Mouse (Mus musculus): ENCODE data around the gene Amotl1. TPM values are rescaled to one million over a fixed set of nuclear protein-coding genes. Genes with fewer than 3 reads are reported as not detected.

The Amotl1 gene
- polyA plus RNA-seq, 1 experiment from 2014 or later = 29.6 TPM

DNA sequence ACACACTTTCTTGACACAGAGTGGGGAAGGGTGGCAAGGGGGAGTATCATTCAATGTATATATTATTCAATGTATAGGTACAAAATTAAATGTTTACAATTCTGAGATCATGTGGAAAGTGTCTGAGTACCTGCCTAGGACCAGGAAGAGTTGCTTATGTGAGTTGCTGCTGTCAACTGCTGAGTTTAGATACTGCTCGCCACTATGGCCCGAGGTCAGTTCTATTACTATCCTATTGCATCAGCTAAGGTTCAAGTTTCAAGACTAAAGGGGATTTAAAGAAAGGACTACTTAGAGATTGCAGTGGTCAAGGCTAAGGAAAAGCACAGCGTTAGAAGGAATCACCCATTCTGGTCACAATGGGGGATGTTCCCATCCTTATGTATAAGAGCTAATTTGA lies 18.9 kb downstream of the Amotl1 start:
- DNase-seq (no peak), ATAC-seq (ENCODE audit: insufficient read depth) (no peak)
- Histone ChIP-seq H3K9me3 (ENCODE audit: low read depth, low read length) (no peaks in the 10 kb centered on the region), H3K4me3 (ENCODE audit: low read depth, low read length) (no peak overlapping the region), H3K27ac (ENCODE audit: low read depth) (no peak overlapping the region), H3K4me2 (no peak overlapping the region), H3K9ac (no peak overlapping the region), H3K27me3 (ENCODE audit: insufficient read depth, low read length) (no peaks in the 10 kb centered on the region), H3K4me1 (ENCODE audit: insufficient read depth) (peaks cover 7% of the 10 kb centered on the region), H3K36me3 (ENCODE audit: insufficient read depth) (no peaks in the 10 kb centered on the region)
- no peak for TF ChIP-seq CTCF (IDR thresholded peaks at IDR 0.05; ENCODE audit: low read depth)
- WGBS = 80% methylated on average over 3 of the region's 3 CpGs

GRCm38 (mm10) chr9:14625024-14625423 lies 19.8 kb downstream of the Amotl1 start:
- H3K9me3 ChIP-seq (ENCODE audit: low read depth, low read length) = no peaks in the 10 kb centered on the region
- no peak overlapping the region for H3K9ac ChIP-seq
- H3K27me3 ChIP-seq (ENCODE audit: insufficient read depth, low read length) = no peaks in the 10 kb centered on the region
- H3K4me2 ChIP-seq = no peak overlapping the region
- no peak for TF ChIP-seq CTCF (IDR thresholded peaks at IDR 0.05; ENCODE audit: low read depth)
- H3K36me3 ChIP-seq (ENCODE audit: insufficient read depth) = no peaks in the 10 kb centered on the region
- WGBS = 39% methylated on average over 3 of the region's 3 CpGs
- ATAC-seq (ENCODE audit: insufficient read depth) (no peak), DNase-seq (peak; percentile 38)
- H3K27ac ChIP-seq (ENCODE audit: low read depth) = no peak overlapping the region
- H3K4me3 ChIP-seq (ENCODE audit: low read depth, low read length) = no peak overlapping the region
- peaks cover 7% of the 10 kb centered on the region for H3K4me1 ChIP-seq (ENCODE audit: insufficient read depth)

GRCm38 (mm10) chr9:14623928-14624327 lies 20.9 kb downstream of the Amotl1 start:
- ATAC-seq (ENCODE audit: insufficient read depth) = peak; percentile 42; the same call in 1 of the 2 replicates

DNA sequence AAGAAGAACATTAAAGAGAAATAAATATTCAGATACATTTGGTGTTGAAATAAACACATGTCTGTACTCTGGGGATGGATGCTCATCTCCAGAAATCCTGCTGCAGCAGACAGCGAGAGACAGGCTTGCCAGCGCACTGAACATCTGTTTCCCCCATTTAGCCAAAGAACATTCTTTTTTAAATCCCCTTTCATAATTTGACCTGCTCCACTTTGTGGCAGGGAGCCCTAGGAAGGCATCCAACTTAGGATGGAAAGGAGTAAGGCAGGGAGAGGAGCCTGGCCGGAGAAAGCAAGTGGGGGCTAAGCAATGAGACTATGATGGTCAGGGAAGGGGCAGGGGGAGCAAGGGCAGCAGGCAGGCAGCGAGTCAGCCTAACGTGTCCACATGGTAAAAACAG lies 21.6 kb downstream of the Amotl1 start:
- ATAC-seq (ENCODE audit: insufficient read depth) (0 out of 2 replicates have a peak, but pooled peaks have one; percentile 9), DNase-seq (no peak)
- no peak for TF ChIP-seq CTCF (IDR thresholded peaks at IDR 0.05; ENCODE audit: low read depth)

More at GRCm38 (mm10) chr9:14623928-14624327, 20.9 kb downstream of the Amotl1 start:
- DNase-seq = peak; percentile 44
- H3K27me3 ChIP-seq (ENCODE audit: insufficient read depth, low read length) = no peaks in the 10 kb centered on the region
- H3K9ac ChIP-seq = no peak overlapping the region
- no peak overlapping the region for H3K4me2 ChIP-seq
- no peak for TF ChIP-seq CTCF (IDR thresholded peaks at IDR 0.05; ENCODE audit: low read depth)
- no peaks in the 10 kb centered on the region for H3K36me3 ChIP-seq (ENCODE audit: insufficient read depth)
- H3K4me1 ChIP-seq (ENCODE audit: insufficient read depth) = peaks cover 7% of the 10 kb centered on the region
- H3K27ac ChIP-seq (ENCODE audit: low read depth) = no peak overlapping the region
- H3K9me3 ChIP-seq (ENCODE audit: low read depth, low read length) = no peaks in the 10 kb centered on the region
- no peak overlapping the region for H3K4me3 ChIP-seq (ENCODE audit: low read depth, low read length)
- 36% methylated on average over 4 of the region's 4 CpGs for WGBS

GRCm38 (mm10) chr9:14622848-14623247 lies 22.0 kb downstream of the Amotl1 start:
- no peak for TF ChIP-seq CTCF (IDR thresholded peaks at IDR 0.05; ENCODE audit: low read depth)
- no peak overlapping the region for H3K27ac ChIP-seq (ENCODE audit: low read depth)
- H3K36me3 ChIP-seq (ENCODE audit: insufficient read depth) = no peaks in the 10 kb centered on the region
- no peak overlapping the region for H3K4me2 ChIP-seq
- H3K4me3 ChIP-seq (ENCODE audit: low read depth, low read length) = no peak overlapping the region
- peaks cover 7% of the 10 kb centered on the region for H3K4me1 ChIP-seq (ENCODE audit: insufficient read depth)
- DNase-seq (no peak), ATAC-seq (ENCODE audit: insufficient read depth) (0 out of 2 replicates have a peak, but pooled peaks have one; percentile 53)
- H3K9ac ChIP-seq = no peak overlapping the region
- no peaks in the 10 kb centered on the region for H3K27me3 ChIP-seq (ENCODE audit: insufficient read depth, low read length)
- WGBS = 42% methylated on average over 3 of the region's 3 CpGs
- no peaks in the 10 kb centered on the region for H3K9me3 ChIP-seq (ENCODE audit: low read depth, low read length)

More for the DNA sequence above, 21.6 kb downstream of the Amotl1 start:
- Histone ChIP-seq H3K4me1 (ENCODE audit: insufficient read depth) (peaks cover 7% of the 10 kb centered on the region), H3K27me3 (ENCODE audit: insufficient read depth, low read length) (no peaks in the 10 kb centered on the region), H3K36me3 (ENCODE audit: insufficient read depth) (no peaks in the 10 kb centered on the region), H3K9me3 (ENCODE audit: low read depth, low read length) (no peaks in the 10 kb centered on the region), H3K27ac (ENCODE audit: low read depth) (no peak overlapping the region), H3K9ac (no peak overlapping the region; the same call in 1 of the 2 replicates), H3K4me2 (no peak overlapping the region), H3K4me3 (ENCODE audit: low read depth, low read length) (no peak overlapping the region)
- WGBS = 16% methylated on average over 5 of the region's 5 CpGs

- no peak overlapping the region for H3K4me3 ChIP-seq (ENCODE audit: low read depth, low read length)
- H3K27ac ChIP-seq (ENCODE audit: low read depth) = no peak overlapping the region
- no peak overlapping the region for H3K9ac ChIP-seq
- H3K4me2 ChIP-seq = no peak overlapping the region
- no peak for TF ChIP-seq CTCF (IDR thresholded peaks at IDR 0.05; ENCODE audit: low read depth)
- 67% methylated on average over 5 of the region's 5 CpGs for WGBS
- DNase-seq (no peak), ATAC-seq (ENCODE audit: insufficient read depth) (no peak)
- no peaks in the 10 kb centered on the region for H3K36me3 ChIP-seq (ENCODE audit: insufficient read depth)
- H3K4me1 ChIP-seq (ENCODE audit: insufficient read depth) = peaks cover 9% of the 10 kb centered on the region
- no peaks in the 10 kb centered on the region for H3K27me3 ChIP-seq (ENCODE audit: insufficient read depth, low read length)
- no peaks in the 10 kb centered on the region for H3K9me3 ChIP-seq (ENCODE audit: low read depth, low read length)
Observed at GRCm38 (mm10) chr9:14620107-14620506, 24.7 kb downstream of the Amotl1 start.

DNA sequence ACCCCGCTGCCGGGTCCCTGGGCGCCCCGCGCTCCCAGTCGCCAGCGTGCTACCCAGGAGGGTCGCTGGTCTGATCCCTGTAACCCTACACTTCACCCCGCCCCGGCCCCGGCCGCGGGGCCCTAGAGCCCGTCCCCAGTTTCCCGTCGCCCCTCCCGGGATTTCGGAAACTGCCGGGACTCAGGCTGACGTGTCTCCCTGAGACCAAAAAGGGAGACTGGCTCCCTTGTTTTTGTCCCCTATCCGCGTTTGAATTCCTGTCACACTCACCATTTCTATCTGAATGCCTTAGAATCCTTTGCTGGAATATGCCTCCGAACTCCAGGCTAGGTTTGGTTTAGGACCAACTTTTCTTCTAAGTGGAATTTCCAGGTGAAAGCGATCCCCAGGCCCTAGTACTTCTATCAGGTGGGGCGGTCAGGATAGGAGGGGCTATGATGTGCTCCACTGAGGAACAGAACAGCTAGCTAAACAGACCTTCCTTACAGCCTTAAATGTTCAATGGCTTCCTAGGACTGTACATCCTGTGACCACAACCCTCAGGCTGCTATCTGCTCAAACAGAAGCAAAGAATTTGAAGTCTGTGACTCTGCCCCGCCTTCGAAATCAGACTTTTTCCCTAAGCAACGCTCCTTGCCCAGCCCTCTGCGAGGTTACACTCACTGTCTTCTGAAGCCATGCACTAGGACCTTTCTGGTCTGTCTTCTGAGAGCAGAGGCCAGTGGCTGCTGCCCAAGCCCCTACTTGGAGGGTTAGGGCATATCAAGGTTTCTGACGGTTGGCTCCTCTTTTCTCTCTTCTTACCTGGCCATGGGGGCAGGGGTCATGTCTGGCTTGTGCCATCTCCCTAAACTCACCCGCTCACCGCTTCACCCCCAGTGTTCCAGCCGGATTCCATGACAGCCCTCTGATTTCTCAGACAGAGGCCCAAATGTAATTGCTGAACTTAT lies 29.6 kb downstream of the Amotl1 start:
- ATAC-seq (ENCODE audit: insufficient read depth) (peak; percentile 93), DNase-seq (peak; percentile 85)
- WGBS = 8% methylated on average over 33 of the region's 33 CpGs
- Histone ChIP-seq H3K4me1 (ENCODE audit: insufficient read depth) (peaks cover 17% of the 10 kb centered on the region; the same call in 1 of the 2 replicates), H3K9me3 (ENCODE audit: low read depth, low read length) (no peaks in the 10 kb centered on the region), H3K4me2 (peak overlapping the region; percentile 68), H3K4me3 (ENCODE audit: low read depth, low read length) (peak overlapping the region; percentile 91), H3K27me3 (ENCODE audit: insufficient read depth, low read length) (no peaks in the 10 kb centered on the region), H3K9ac (peak overlapping the region; percentile 89), H3K36me3 (ENCODE audit: insufficient read depth) (no peaks in the 10 kb centered on the region), H3K27ac (ENCODE audit: low read depth) (peak overlapping the region; percentile 94)
- no peak for TF ChIP-seq CTCF (IDR thresholded peaks at IDR 0.05; ENCODE audit: low read depth)
